Mouse (Mus musculus): ENCODE measurements at regions not wholly inside any gene's neighbourhood (a gene's known extent, or its start where the extent isn't known, plus 50 kb on each side); places are given as distances from the start of the nearest gene placed in this dataset.

DNA sequence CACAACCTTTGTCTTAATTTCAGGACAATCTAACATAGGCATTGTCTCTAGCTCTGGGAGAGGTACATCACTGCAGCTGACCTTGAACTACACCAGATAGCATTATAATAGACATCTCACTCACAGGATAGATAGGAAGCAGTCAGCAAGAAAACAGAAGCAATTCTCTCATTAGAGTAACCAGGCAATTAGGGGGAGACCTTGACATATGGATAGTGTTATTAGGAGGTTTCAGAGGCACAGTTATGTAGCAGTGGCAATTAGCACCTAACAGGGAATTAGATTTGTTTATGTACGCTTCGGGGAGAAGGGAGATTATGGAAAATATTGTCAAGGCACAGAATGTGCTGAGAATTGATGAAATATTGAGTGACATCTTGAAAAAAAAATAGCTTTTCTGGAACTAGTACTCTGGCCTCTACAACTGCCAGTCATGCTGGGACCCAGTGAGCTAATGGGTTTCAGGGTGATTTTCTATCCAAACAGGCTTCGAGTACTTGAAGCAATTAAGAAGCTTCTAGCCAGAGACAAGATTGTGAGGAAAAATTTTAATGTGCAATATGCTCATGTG, 216.8 kb upstream of the Aco1 start:
- no peaks in the 10 kb centered on the region for H3K27me3 ChIP-seq (ENCODE audit: control insufficient read depth, insufficient read depth, low read length)
- no peak overlapping the region for H3K4me2 ChIP-seq (replicated peaks; ENCODE audit: low read depth, low read length)
- no peak overlapping the region for H3K9ac ChIP-seq (ENCODE audit: low read depth, low read length)
- no peaks in the 10 kb centered on the region for H3K36me3 ChIP-seq (ENCODE audit: control insufficient read depth, insufficient read depth, low read length)
- WGBS: 91% methylated on average over 3 of the region's 3 CpGs
- no peak for ATAC-seq (ENCODE audit: low FRiP score, low TSS enrichment)
- H3K9me3 ChIP-seq (ENCODE audit: control insufficient read depth, low read length): no peaks in the 10 kb centered on the region
- no peaks in the 10 kb centered on the region for H3K4me1 ChIP-seq (ENCODE audit: control insufficient read depth, insufficient read depth, low read length)
- H3K27ac ChIP-seq (ENCODE audit: low read depth, low read length): no peak overlapping the region
- no peak overlapping the region for H3K4me3 ChIP-seq (ENCODE audit: low read length)

DNA sequence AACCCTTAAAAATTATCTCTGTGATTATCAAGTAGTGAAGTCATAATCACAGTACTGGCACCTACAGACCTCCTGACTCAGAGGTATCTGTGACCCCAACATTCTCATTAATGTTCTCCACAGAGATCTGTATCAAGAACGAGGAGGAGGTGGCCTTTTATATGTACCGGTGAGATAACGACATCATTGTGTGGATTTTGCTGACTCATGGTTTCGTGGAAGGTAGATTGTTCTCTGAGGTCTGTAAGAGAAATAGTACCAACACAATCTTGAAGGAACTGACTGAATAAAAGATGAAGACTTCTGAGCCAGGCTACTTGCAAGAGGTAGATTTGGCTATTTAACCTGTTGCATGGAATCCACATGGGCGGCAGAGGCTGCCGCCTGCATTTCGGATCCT, 216.3 kb upstream of the Aco1 start:
- 88% methylated on average over 7 of the region's 7 CpGs for WGBS
- Histone ChIP-seq H3K9ac (ENCODE audit: low read depth, low read length) (no peak overlapping the region), H3K36me3 (ENCODE audit: control insufficient read depth, insufficient read depth, low read length) (no peaks in the 10 kb centered on the region), H3K4me1 (ENCODE audit: control insufficient read depth, insufficient read depth, low read length) (no peaks in the 10 kb centered on the region), H3K9me3 (ENCODE audit: control insufficient read depth, low read length) (no peaks in the 10 kb centered on the region), H3K27me3 (ENCODE audit: control insufficient read depth, insufficient read depth, low read length) (no peaks in the 10 kb centered on the region), H3K4me2 (replicated peaks; ENCODE audit: low read depth, low read length) (no peak overlapping the region), H3K4me3 (ENCODE audit: low read length) (no peak overlapping the region), H3K27ac (ENCODE audit: low read depth, low read length) (no peak overlapping the region)
- ATAC-seq (ENCODE audit: low FRiP score, low TSS enrichment): no peak

DNA sequence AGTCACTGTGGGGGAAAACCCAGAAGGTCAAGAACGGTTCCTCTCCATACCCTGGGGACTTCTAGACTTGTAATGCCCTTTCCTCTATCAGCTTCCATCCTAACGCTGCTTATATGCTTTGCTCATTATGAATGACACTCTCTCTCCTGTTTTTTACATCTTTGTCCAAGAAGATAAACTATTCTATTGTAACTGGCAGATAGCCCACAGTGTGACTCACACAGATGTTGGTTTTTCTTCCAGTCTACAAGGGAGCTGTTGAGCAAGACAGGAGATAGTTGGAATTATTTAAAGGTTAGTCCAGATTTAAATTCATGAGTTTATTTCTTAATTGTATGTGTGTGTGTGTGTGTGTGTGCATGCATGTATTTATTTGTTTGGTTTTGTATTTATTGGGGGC, 214.4 kb upstream of the Aco1 start:
- ATAC-seq (ENCODE audit: low FRiP score, low TSS enrichment): no peak
- Histone ChIP-seq H3K4me1 (ENCODE audit: control insufficient read depth, insufficient read depth, low read length) (no peaks in the 10 kb centered on the region), H3K4me2 (replicated peaks; ENCODE audit: low read depth, low read length) (no peak overlapping the region), H3K27ac (ENCODE audit: low read depth, low read length) (no peak overlapping the region), H3K36me3 (ENCODE audit: control insufficient read depth, insufficient read depth, low read length) (no peaks in the 10 kb centered on the region), H3K4me3 (ENCODE audit: low read length) (no peak overlapping the region), H3K9ac (ENCODE audit: low read depth, low read length) (no peak overlapping the region), H3K27me3 (ENCODE audit: control insufficient read depth, insufficient read depth, low read length) (no peaks in the 10 kb centered on the region), H3K9me3 (ENCODE audit: control insufficient read depth, low read length) (no peaks in the 10 kb centered on the region)
- WGBS: 56% methylated on average over 2 of the region's 2 CpGs

DNA sequence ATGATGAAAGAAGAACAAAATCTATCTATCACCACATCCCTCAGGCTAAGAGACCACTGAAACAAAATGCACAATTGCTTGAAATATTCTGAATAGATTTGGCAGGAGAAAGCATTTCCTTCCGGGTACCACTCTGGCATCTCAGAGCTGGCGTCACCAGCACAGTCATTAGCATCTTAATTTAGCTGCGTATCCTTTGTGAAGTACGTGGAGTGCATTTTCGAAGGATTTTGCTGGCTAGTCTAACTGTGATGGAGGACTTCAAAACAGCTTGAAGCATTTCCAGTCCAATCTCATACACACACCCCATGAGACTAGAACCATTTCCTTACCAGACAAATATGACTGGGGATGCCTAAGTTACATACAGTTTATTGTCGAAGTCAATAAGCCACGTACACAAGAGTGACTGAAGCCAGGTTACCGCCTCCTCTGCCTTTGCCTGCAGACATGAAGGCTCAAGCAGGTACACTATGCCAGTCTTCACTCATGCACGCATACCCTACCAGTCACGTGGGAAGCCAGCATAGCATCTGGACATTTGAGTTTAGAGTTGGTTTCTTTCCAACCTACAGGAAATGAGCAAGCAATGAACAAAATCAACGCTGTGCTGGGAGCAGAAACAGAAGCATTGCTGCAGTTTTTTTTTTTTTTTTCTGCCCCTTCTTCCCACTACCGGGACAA, 208.7 kb upstream of the Aco1 start:
- no peak overlapping the region for H3K4me3 ChIP-seq (ENCODE audit: low read length)
- H3K9me3 ChIP-seq (ENCODE audit: control insufficient read depth, low read length): no peaks in the 10 kb centered on the region
- H3K27ac ChIP-seq (ENCODE audit: low read depth, low read length): no peak overlapping the region
- no peaks in the 10 kb centered on the region for H3K4me1 ChIP-seq (ENCODE audit: control insufficient read depth, insufficient read depth, low read length)
- WGBS: 89% methylated on average over 12 of the region's 12 CpGs
- H3K36me3 ChIP-seq (ENCODE audit: control insufficient read depth, insufficient read depth, low read length): no peaks in the 10 kb centered on the region
- no peak overlapping the region for H3K9ac ChIP-seq (ENCODE audit: low read depth, low read length)
- no peak for ATAC-seq (ENCODE audit: low FRiP score, low TSS enrichment)
- H3K27me3 ChIP-seq (ENCODE audit: control insufficient read depth, insufficient read depth, low read length): no peaks in the 10 kb centered on the region
- H3K4me2 ChIP-seq (replicated peaks; ENCODE audit: low read depth, low read length): no peak overlapping the region

DNA sequence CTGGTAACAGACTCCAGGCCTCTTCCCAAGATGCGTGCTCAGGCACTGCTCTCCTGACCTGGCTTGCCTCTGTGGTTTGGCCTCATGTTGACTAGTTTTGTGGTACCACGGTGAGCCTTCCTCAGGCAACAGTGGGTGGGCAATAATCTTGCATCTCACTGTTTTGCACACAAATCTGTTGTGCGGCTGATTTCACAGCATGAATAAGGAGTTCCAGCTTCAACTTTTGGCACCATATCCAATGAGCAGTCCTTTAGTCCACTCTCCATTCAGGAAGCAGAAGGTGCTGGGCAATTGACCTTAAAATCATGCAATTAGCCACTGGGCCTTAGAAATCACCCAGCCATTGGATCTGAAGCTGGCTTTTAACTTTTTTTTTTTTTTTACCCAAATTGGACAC, 184.2 kb upstream of the Aco1 start:
- no peaks in the 10 kb centered on the region for H3K36me3 ChIP-seq (ENCODE audit: control insufficient read depth, insufficient read depth, low read length)
- 87% methylated on average over 3 of the region's 3 CpGs for WGBS
- H3K9ac ChIP-seq (ENCODE audit: low read depth, low read length): no peak overlapping the region
- no peaks in the 10 kb centered on the region for H3K27me3 ChIP-seq (ENCODE audit: control insufficient read depth, insufficient read depth, low read length)
- no peak overlapping the region for H3K4me2 ChIP-seq (replicated peaks; ENCODE audit: low read depth, low read length)
- no peaks in the 10 kb centered on the region for H3K9me3 ChIP-seq (ENCODE audit: control insufficient read depth, low read length)
- no peaks in the 10 kb centered on the region for H3K4me1 ChIP-seq (ENCODE audit: control insufficient read depth, insufficient read depth, low read length)
- H3K27ac ChIP-seq (ENCODE audit: low read depth, low read length): no peak overlapping the region
- ATAC-seq (ENCODE audit: low FRiP score, low TSS enrichment): no peak
- H3K4me3 ChIP-seq (ENCODE audit: low read length): no peak overlapping the region

DNA sequence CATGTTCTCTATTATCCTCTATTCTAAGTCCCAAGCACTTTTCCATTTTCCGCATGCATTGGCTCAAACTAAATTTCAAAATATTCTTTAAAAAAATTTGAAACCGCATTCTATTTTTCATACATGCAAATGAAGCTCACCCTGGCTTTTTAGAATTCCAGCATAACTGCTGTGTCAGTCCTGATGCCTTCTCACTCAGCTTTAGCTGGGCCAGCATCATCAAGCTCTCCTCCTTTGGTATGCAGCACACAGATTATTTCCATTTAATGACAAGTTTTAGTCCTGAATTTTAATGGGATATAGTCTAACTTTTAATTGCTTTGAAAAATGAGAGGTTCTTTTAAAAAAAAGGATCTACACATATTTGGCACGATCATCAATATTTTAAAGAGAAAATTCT, 174.9 kb upstream of the Aco1 start:
- H3K36me3 ChIP-seq (ENCODE audit: control insufficient read depth, insufficient read depth, low read length): no peaks in the 10 kb centered on the region
- H3K4me3 ChIP-seq (ENCODE audit: low read length): no peak overlapping the region
- WGBS: 92% methylated on average over 3 of the region's 3 CpGs
- no peaks in the 10 kb centered on the region for H3K27me3 ChIP-seq (ENCODE audit: control insufficient read depth, insufficient read depth, low read length)
- H3K9me3 ChIP-seq (ENCODE audit: control insufficient read depth, low read length): no peaks in the 10 kb centered on the region
- H3K27ac ChIP-seq (ENCODE audit: low read depth, low read length): no peak overlapping the region
- no peaks in the 10 kb centered on the region for H3K4me1 ChIP-seq (ENCODE audit: control insufficient read depth, insufficient read depth, low read length)
- ATAC-seq (ENCODE audit: low FRiP score, low TSS enrichment): no peak
- no peak overlapping the region for H3K9ac ChIP-seq (ENCODE audit: low read depth, low read length)
- no peak overlapping the region for H3K4me2 ChIP-seq (replicated peaks; ENCODE audit: low read depth, low read length)

DNA sequence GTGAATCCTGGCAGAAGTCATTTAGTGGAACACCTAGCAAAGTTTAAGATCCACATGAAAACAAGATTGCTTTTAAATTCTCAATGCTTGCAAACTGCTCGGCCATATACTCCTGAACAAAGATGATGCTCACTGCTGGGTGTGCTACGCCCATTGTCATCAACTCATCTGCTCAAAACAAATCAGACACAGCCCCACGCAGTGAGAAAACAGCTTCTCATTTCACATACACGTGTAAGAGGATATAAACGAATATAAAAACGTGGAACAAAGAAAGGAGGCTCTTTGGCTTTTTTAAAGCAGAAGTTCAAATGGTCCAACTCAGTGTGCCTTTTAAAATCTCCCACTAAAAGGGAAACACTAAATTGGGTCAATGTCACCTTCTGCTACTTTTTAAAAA, 151.5 kb upstream of the Aco1 start:
- Histone ChIP-seq H3K9me3 (ENCODE audit: control insufficient read depth, low read length) (no peaks in the 10 kb centered on the region), H3K9ac (ENCODE audit: low read depth, low read length) (no peak overlapping the region), H3K4me3 (ENCODE audit: low read length) (no peak overlapping the region), H3K36me3 (ENCODE audit: control insufficient read depth, insufficient read depth, low read length) (no peaks in the 10 kb centered on the region), H3K4me2 (replicated peaks; ENCODE audit: low read depth, low read length) (no peak overlapping the region), H3K27ac (ENCODE audit: low read depth, low read length) (no peak overlapping the region), H3K27me3 (ENCODE audit: control insufficient read depth, insufficient read depth, low read length) (no peaks in the 10 kb centered on the region), H3K4me1 (ENCODE audit: control insufficient read depth, insufficient read depth, low read length) (no peaks in the 10 kb centered on the region)
- WGBS: 78% methylated on average over 6 of the region's 6 CpGs
- ATAC-seq (ENCODE audit: low FRiP score, low TSS enrichment): no peak

DNA sequence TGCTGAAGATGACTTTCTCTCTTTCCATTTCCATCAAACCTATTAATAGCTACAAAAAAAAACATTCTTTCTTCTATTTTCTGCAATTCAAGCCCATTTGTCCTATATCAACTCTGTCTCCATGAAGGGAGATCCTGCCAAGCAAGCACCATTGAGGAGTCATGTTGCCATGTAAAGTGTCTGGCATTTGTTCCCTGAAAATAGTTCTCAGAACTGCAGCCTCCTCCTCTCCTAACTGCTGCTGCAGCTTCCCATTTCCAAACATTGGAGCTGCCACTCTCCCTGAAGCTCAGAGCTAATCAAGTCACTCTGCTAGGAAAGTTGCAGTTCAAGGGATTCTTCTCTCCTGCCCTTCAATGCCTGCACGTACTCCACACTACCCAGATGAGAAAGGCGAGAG, 151.0 kb upstream of the Aco1 start:
- Histone ChIP-seq H3K9me3 (ENCODE audit: control insufficient read depth, low read length) (no peaks in the 10 kb centered on the region), H3K4me2 (replicated peaks; ENCODE audit: low read depth, low read length) (no peak overlapping the region), H3K27me3 (ENCODE audit: control insufficient read depth, insufficient read depth, low read length) (no peaks in the 10 kb centered on the region), H3K4me1 (ENCODE audit: control insufficient read depth, insufficient read depth, low read length) (no peaks in the 10 kb centered on the region), H3K36me3 (ENCODE audit: control insufficient read depth, insufficient read depth, low read length) (no peaks in the 10 kb centered on the region), H3K27ac (ENCODE audit: low read depth, low read length) (no peak overlapping the region), H3K9ac (ENCODE audit: low read depth, low read length) (no peak overlapping the region), H3K4me3 (ENCODE audit: low read length) (no peak overlapping the region)
- ATAC-seq (ENCODE audit: low FRiP score, low TSS enrichment): no peak
- 84% methylated on average over 2 of the region's 2 CpGs for WGBS

DNA sequence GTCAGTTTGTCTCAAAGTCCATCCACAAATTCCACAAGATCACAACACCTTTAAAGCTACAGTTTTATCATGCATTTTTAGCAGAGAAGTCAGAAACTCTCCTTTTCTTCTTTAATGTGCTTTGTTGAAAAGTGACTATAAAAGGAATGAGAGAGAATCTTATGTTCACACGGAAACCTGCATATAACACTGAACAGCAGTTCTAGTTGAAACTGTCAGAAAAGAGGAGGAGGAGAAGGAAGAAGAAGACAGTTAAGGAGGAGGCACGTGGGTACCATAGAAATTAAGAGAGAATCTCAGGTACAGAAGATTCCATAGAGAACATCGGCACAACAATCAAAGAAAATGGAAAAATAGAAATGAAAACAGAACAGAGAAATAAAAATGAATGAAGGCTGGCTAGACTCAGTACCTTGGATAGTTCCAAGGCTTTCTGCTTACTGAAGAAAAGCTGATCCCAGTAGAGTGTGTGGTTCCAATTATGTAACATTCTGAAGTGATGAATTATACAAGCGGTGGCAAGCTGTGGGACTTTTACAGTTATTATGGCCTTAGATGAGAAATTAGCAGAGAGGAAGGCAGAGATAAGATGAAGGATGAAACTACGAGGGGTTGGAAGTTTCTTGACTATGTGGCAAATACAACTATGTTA, 144.0 kb upstream of the Aco1 start:
- Histone ChIP-seq H3K9ac (ENCODE audit: low read depth, low read length) (no peak overlapping the region; the same call in 1 of the 2 replicates), H3K4me2 (replicated peaks; ENCODE audit: low read depth, low read length) (no peak overlapping the region), H3K27ac (ENCODE audit: low read depth, low read length) (no peak overlapping the region), H3K4me1 (ENCODE audit: control insufficient read depth, insufficient read depth, low read length) (no peaks in the 10 kb centered on the region), H3K9me3 (ENCODE audit: control insufficient read depth, low read length) (no peaks in the 10 kb centered on the region), H3K36me3 (ENCODE audit: control insufficient read depth, insufficient read depth, low read length) (no peaks in the 10 kb centered on the region), H3K27me3 (ENCODE audit: control insufficient read depth, insufficient read depth, low read length) (no peaks in the 10 kb centered on the region), H3K4me3 (ENCODE audit: low read length) (no peak overlapping the region)
- WGBS: 72% methylated on average over 5 of the region's 5 CpGs
- ATAC-seq (ENCODE audit: low FRiP score, low TSS enrichment): no peak
